Mouse (Mus musculus): ENCODE measurements around the gene Olfr883.

Olfr883 gene

GRCm38 (mm10) chr9:38025508-38025907 is at the start of gene Olfr883:
Olfr883 (plus strand) TSS chr9:38025808.
- no peak for DNase-seq

- no peak for DNase-seq
These were observed 34.1 kb upstream of the Olfr883 start, which contains the start of gene Olfr881 for GRCm38 (mm10) chr9:37991525-37991924. Olfr881 (plus strand) TSS chr9:37991825.

GRCm38 (mm10) chr9:37998581-37999204 is 26.9 kb upstream of the Olfr883 start:
- DNase-seq, result no peak

GRCm38 (mm10) chr9:38000021-38000420 is 25.6 kb upstream of the Olfr883 start:
- no peak for DNase-seq

- no peak for DNase-seq
These were observed 20.6 kb downstream of the Olfr883 start, which contains the start of gene Olfr884 for GRCm38 (mm10) chr9:38046255-38046654. Olfr884 (plus strand) TSS chr9:38046555.

GRCm38 (mm10) chr9:38061022-38061421 is 35.4 kb downstream of the Olfr883 start, which contains the start of gene Olfr885:
Olfr885 (plus strand) TSS chr9:38061322.
- no peak for DNase-seq
